Comparison of ENCODE assay signal across 10 mouse cellular contexts in genomic region chr4:150809323-150809722, GRCm38 (mm10). TPM values are rescaled to one million over a fixed set of nuclear protein-coding genes. Genes with fewer than 3 reads are reported as not detected.
DNase-seq lines count a peak whose midpoint lies in the region; ATAC-seq and TF ChIP-seq lines count a peak whose summit lies in the region.
"Had no signal": no experiment of that assay in that cellular context is flagged by ENCODE, and none has a peak within 500 bp of the region (broad histone marks: within the 10 kb centered on the region; RNA-seq: fewer than 3 reads in every experiment).

No protein-coding gene starts in this region.

- peak; percentile 61 for DNase-seq in embryo, embryonic 11 days
- DNase-seq in embryo, embryonic 9.5 days (ENCODE audit: extremely low spot score) = no peak
- DNase-seq in lung, adult 2 months = no peak
- DNase-seq in limb, embryonic 14.5 days (ENCODE audit: low spot score) = peak; percentile 49
- peak; percentile 46 to 59 for DNase-seq in thymus, postnatal 36 days
- DNase-seq in right cerebral cortex, postnatal 4 days = no peak
- DNase-seq in B cell, adult 2 months = no peak
- DNase-seq: gastrocnemius, postnatal 25 days; midbrain, embryonic 14.5 days had no signal

- TF ChIP-seq CTCF in lung, adult 2 months (IDR thresholded peaks at IDR 0.05; ENCODE audit: insufficient read depth, low read length) = no peak

- peaks cover 28% of the 10 kb centered on the region for H3K4me1 ChIP-seq in lung, embryonic 16.5 days (replicated peaks; ENCODE audit: control insufficient read depth, insufficient read depth, low read length)
- peaks cover 14% of the 10 kb centered on the region for H3K4me1 ChIP-seq in lung, adult 2 months (ENCODE audit: control insufficient read depth, insufficient read depth, low read length)
- H3K4me1 ChIP-seq in limb, embryonic 14.5 days (ENCODE audit: control insufficient read depth, insufficient read depth, low read length) = peaks cover 26% of the 10 kb centered on the region

- no peak overlapping the region for H3K4me3 ChIP-seq in lung, embryonic 16.5 days (ENCODE audit: low read length)
- no peak overlapping the region for H3K4me3 ChIP-seq in lung, adult 2 months (replicated peaks; ENCODE audit: extremely low read depth, low read depth, low read length)
- H3K4me3 ChIP-seq in limb, embryonic 14.5 days (replicated peaks; ENCODE audit: low read length) = no peak overlapping the region

- no peaks in the 10 kb centered on the region for H3K27me3 ChIP-seq in lung, embryonic 16.5 days (ENCODE audit: control insufficient read depth, insufficient read depth, low read depth, low read length)
- H3K27me3 ChIP-seq in limb, embryonic 14.5 days (ENCODE audit: control insufficient read depth, insufficient read depth, low read length) = no peaks in the 10 kb centered on the region

- H3K27ac ChIP-seq in lung, embryonic 16.5 days (ENCODE audit: low read length) = no peak overlapping the region
- H3K27ac ChIP-seq in limb, embryonic 14.5 days (replicated peaks; ENCODE audit: low read depth, low read length) = peak overlapping the region; percentile 53; the same call in 1 of the 2 replicates

- TF ChIP-seq POLR2A in lung, adult 2 months (IDR thresholded peaks at IDR 0.05; ENCODE audit: borderline replicate concordance, extremely low read depth, low read depth, low read length) = no peak
- TF ChIP-seq POLR2A in limb, embryonic 14.5 days (IDR thresholded peaks at IDR 0.05; ENCODE audit: borderline replicate concordance, extremely low read depth, insufficient read depth, insufficient read length) = no peak

- peak; percentile 82 for ATAC-seq in lung, embryonic 16.5 days (ENCODE audit: low read depth)
- peak; percentile 66 for ATAC-seq in limb, embryonic 14.5 days (ENCODE audit: low FRiP score, low read depth)

- 0 out of 2 replicates have a peak, but pooled peaks cover 2% of the 10 kb centered on the region for H3K9me3 ChIP-seq in lung, embryonic 16.5 days (ENCODE audit: control insufficient read depth, low read length)
- no peaks in the 10 kb centered on the region for H3K9me3 ChIP-seq in limb, embryonic 14.5 days (ENCODE audit: control insufficient read depth, low read length)

- H3K4me2 ChIP-seq in lung, embryonic 16.5 days (ENCODE audit: low read depth, low read length) = no peak overlapping the region
- H3K4me2 ChIP-seq in limb, embryonic 14.5 days (replicated peaks; ENCODE audit: low read depth, low read length, severe bottlenecking) = 0 out of 2 replicates have a peak overlapping the region, but pooled peaks have one; percentile 24

- H3K9ac ChIP-seq in lung, embryonic 16.5 days (ENCODE audit: low read length) = no peak overlapping the region
- H3K9ac ChIP-seq in limb, embryonic 14.5 days (ENCODE audit: low read depth, low read length, severe bottlenecking) = no peak overlapping the region

- no peaks in the 10 kb centered on the region for H3K36me3 ChIP-seq in lung, embryonic 16.5 days (ENCODE audit: control insufficient read depth, insufficient read depth, low read length)
- H3K36me3 ChIP-seq in limb, embryonic 14.5 days (ENCODE audit: control insufficient read depth, insufficient read depth, low read length) = no peaks in the 10 kb centered on the region

- 30% methylated on average over 9 of the region's 9 CpGs for WGBS in lung, embryonic 16.5 days
- WGBS in lung, adult 2 months = 34% methylated on average over 9 of the region's 9 CpGs
- 14% methylated on average over 7 of the region's 9 CpGs for WGBS in limb, embryonic 14.5 days

RNA-seq across cellular contexts. Expression of gene Errfi1, which starts 44.4 kb away (rescaled TPM):
- polyA plus RNA-seq in lung, embryonic 16.5 days (2015; fragmentation: Nextera tagmentation; extraction: Ambion mirVana) = 44.3 and 46.3 TPM in 2 replicates
- polyA plus RNA-seq in lung, adult 2 months (2012; rRNA removed) = 53.7 and 85.0 TPM in 2 replicates
- 20.2 and 22.3 TPM in 2 replicates for polyA plus RNA-seq in limb, embryonic 14.5 days (2012; rRNA removed)
- 23.9 and 27.2 TPM in 2 replicates for polyA plus RNA-seq in limb, embryonic 14.5 days (2014; fragmentation: Nextera tagmentation; extraction: Ambion mirVana)

Comparison
In these comparisons a context has a peak if more than half of its experiments do, and no peak if none do; other contexts are left out.
1. DNase-seq: peak in embryo, embryonic 11 days (single experiment), limb, embryonic 14.5 days (single experiment) and thymus, postnatal 36 days (2 of 2); none in embryo, embryonic 9.5 days (single experiment), lung, adult 2 months (single experiment), right cerebral cortex, postnatal 4 days (single experiment) and B cell, adult 2 months (0 of 2).